Mouse (Mus musculus): ENCODE measurements around the gene Gm648. TPM values are rescaled to one million over a fixed set of nuclear protein-coding genes. Genes with fewer than 3 reads are reported as not detected.

Gm648 gene
- polyA plus RNA-seq (2012; rRNA removed; ENCODE audit: low replicate concordance), result not detected in 2 replicates

DNA sequence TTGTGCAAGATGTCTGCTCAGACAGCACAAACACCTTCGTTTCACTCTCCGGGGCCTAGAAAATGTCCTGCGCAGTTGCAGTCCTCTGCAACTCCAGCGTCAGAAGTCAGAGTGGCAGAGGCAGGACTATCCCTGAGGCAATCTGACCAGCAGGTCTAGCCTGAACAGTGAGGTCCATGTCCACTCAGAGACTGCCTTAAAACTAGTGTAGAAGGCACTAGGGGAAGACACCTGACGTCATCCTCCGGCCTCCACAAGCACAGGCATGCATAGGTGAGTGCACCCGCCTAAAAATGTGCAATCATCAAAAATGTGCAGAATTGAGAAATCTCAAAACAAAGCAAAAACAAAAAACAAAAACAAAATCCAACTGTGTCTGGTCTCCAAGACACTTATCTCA is at the start of gene Gm648:
TSS of gene Gm648 (minus strand) at position 101 of the 400 bp plus-strand sequence.

GRCm38 (mm10) chrX:56597887-56598640 is 48.7 kb upstream of the Gm648 start, which contains the start of gene Mmgt1:
Gene Mmgt1 (minus strand): TSS chrX:56598069.

GRCm38 (mm10) chrX:56524442-56524841 is 25.0 kb downstream of the Gm648 start, which contains the start of gene Gm10477:
Gene Gm10477 (plus strand): TSS chrX:56524742.

Other genes with a start within 250 kb of the Gm648 start
- gene Zfp449, start 203.2 kb downstream of the Gm648 start, polyA plus RNA-seq (2012; rRNA removed; ENCODE audit: low replicate concordance), result 1.5 TPM in 2 replicates
- gene Smim10l2a, start 175.0 kb downstream of the Gm648 start, polyA plus RNA-seq (2012; rRNA removed; ENCODE audit: low replicate concordance), result 0.54 and 1.1 TPM in 2 replicates
- 0.59 TPM in 1 of 2 replicates, not detected in the other for gene Gm2174, start 101.6 kb downstream of the Gm648 start, polyA plus RNA-seq (2012; rRNA removed; ENCODE audit: low replicate concordance)
- 15.2 and 39.5 TPM in 2 replicates for gene Ints6l, start 94.7 kb downstream of the Gm648 start, polyA plus RNA-seq (2012; rRNA removed; ENCODE audit: low replicate concordance)
- not detected in 2 replicates for gene Gm10477, start 24.9 kb downstream of the Gm648 start, polyA plus RNA-seq (2012; rRNA removed; ENCODE audit: low replicate concordance)
- 12.1 and 15.8 TPM in 2 replicates for gene Mmgt1, start 48.5 kb upstream of the Gm648 start, polyA plus RNA-seq (2012; rRNA removed; ENCODE audit: low replicate concordance)
- gene Slc9a6, start 60.2 kb upstream of the Gm648 start, polyA plus RNA-seq (2012; rRNA removed; ENCODE audit: low replicate concordance), result 32.4 and 34.4 TPM in 2 replicates
- 326 and 519 TPM in 2 replicates for gene Fhl1, start 182.2 kb upstream of the Gm648 start, polyA plus RNA-seq (2012; rRNA removed; ENCODE audit: low replicate concordance)